Mouse (Mus musculus): Measurements from ENCODE around the gene Fgfr2.
"Not testable (repeated sequence)": the region's sequence is repeated elsewhere in the genome, so short reads cannot be mapped to it uniquely, and the experiment has no call there.

Gene Fgfr2

GRCm38 (mm10) chr7:130695669-130696338 is 2427.3 kb downstream of the Fgfr2 start:
- no peak for DNase-seq

- DNase-seq: peak; percentile 73
Observed at GRCm38 (mm10) chr7:130693800-130694193, 2429.4 kb downstream of the Fgfr2 start.

DNA sequence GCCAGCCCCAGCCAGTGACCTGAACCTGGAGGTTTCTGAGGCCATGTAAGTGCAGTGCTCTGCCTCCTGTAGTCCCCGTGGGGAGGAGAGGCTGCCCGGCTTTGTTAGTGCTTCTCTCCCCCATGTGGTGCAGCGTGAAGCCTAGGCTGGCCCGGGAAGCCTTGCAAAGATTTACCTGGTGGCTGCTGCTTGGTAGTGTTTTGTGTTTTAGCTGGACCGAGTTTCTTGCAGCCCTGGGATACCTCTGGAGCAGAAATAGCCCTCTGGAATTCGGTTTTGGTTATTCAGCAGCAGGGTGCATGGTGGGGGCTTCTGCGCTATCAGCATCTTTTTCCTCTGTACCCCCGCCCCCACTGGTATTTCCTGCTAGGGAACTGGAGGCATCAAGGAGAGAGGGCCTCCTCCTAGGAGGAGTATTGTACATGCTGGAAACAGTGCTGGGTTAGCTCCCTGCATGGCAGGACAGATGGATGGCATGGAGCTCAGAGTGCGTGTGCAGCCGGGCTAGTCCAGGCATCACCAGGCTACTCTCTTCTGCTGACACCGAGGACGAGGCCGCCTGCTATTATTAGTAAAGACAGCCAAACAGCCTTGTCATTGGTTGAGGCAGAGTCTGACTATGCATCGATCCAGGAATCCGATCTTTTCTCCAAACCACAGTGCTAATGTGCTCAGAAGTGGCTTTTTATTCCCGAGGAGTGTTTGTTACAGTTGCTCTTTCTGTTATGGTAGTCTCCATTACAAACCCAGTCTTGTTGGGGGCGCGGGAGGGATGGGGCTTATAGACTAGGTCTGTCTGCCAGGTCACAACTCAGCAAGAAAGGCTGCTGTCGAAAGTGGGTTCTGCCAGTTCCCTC is 2430.0 kb downstream of the Fgfr2 start:
- peak; percentile 83 for DNase-seq

DNA sequence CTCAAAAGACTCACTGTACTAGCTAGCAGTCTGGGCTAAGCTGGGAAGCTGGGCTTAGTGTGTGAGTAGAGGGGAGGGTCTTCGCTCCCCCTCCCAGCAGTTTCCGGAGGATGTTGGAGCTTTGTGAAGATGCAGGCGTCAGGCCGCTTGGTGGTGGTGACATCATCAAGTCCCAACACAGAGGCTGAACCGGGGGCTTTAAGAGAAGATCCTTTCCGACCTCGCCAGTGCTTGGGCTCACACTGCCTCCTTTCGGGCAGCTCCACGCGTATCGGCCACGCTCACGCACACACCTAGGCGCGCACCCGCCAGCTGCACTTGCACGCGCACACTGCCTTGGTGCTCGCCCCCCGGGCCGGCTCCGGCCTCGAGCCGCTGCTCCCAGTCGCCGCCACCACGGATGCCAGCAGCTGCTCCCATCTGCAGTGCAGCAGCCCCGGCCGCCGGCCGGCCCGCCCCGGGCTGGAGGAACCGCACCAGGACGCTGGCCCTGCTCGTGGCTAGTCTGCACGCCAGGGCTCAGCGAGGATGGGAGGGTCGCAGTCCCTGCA is 2430.7 kb downstream of the Fgfr2 start:
- DNase-seq: peak; percentile 83

GRCm38 (mm10) chr7:130691931-130692330 is 2431.2 kb downstream of the Fgfr2 start:
- DNase-seq: no peak

GRCm38 (mm10) chr7:130690869-130691268 is 2432.3 kb downstream of the Fgfr2 start:
- no peak for DNase-seq

DNA sequence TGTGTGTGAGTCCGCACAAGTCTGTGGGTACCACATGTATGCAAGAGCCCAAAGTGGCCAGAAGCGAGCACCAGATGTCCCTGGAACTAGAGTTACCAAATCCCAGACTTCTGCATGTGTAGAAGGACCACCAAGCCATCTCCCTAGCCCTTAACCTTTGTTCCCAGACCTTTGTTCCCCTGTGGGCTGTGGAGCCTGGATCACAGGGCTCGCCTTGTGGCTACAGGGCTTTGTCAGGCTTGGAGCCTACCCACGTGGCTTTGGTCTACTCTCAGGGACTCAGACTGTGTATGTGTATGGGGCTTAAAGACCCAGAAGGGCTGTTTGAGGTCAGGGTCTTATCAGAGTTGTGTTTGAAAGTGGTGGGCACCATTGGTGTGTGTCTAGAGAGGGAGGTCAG is 2434.5 kb downstream of the Fgfr2 start:
- DNase-seq: no peak

DNA sequence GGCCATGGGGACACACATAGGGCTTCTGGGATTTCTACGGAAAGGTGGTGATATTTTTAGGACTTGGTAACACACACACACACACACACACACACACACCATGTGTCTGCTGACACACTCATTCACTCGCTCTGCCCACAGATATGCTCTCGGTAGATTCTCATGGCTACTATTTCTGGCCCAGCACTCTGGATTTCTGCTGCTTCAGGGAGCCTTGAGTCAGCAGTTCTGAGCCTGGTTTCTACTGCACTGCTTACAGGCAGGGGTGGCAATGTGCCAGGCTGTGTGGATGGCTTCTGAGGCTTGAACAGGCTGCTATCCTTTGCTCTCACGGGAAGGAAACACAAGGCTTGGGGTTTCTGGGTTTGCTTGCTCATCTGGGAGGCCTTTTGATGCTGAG is 2441.4 kb downstream of the Fgfr2 start:
- DNase-seq: peak; percentile 81

DNA sequence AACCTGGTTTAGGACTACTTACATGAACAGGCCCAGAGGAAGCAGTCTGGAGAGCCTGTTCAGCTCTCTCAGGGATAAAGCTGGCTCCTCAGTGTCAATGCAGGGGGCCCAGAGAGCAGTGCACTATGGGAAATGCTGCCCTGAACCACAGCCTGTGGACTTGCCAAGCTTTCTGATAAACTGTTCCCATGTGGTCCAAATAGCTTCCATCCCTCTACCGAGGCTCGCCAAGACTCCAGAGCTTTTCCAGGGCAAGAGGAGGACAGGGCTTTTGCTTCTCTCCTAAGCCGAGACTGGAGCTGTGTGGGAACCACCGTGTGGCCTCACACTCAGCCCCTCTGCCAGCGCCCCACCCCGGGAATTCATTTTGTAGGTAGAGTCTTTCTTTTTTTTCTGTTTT is 2444.7 kb downstream of the Fgfr2 start:
- no peak for DNase-seq

DNA sequence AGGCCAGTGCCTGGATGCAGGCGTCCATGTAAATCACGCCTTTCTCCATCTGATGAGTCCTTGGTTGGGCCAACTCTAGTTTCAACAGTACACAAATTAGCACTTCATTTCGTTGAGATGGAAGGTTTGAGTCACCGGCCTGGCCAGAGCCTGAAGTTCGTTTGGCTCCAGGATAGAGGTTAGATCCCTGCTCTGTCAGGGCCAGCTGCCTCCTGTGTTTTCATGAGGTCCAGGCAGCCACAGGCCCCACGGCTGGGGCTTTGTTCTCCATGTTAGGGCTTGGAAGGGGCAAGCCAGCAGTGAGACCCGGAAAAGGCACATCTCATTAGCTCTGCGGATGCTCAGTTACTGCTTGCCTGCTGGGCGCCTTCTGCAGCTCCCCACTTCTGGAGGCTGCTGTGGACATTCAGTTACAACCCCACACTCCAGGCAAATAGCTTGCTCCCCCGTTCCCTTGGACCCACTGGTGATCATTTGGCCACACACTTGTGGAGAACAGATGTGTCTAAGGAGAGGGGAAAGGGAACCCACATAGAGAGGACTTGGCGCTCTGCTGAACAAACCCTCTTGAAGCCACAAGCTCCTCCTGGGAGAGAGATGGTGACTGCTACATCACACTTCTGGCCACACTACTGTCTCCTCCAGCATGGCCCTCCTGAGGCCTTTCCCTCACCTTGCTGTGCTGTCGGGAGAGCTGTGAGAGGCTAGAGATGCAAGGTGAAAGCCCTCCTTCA is 2445.4 kb downstream of the Fgfr2 start:
- DNase-seq: no peak

GRCm38 (mm10) chr7:130676885-130677540 is 2446.1 kb downstream of the Fgfr2 start:
- no peak for DNase-seq

GRCm38 (mm10) chr7:130674526-130674925 is 2448.6 kb downstream of the Fgfr2 start:
- DNase-seq: no peak

DNA sequence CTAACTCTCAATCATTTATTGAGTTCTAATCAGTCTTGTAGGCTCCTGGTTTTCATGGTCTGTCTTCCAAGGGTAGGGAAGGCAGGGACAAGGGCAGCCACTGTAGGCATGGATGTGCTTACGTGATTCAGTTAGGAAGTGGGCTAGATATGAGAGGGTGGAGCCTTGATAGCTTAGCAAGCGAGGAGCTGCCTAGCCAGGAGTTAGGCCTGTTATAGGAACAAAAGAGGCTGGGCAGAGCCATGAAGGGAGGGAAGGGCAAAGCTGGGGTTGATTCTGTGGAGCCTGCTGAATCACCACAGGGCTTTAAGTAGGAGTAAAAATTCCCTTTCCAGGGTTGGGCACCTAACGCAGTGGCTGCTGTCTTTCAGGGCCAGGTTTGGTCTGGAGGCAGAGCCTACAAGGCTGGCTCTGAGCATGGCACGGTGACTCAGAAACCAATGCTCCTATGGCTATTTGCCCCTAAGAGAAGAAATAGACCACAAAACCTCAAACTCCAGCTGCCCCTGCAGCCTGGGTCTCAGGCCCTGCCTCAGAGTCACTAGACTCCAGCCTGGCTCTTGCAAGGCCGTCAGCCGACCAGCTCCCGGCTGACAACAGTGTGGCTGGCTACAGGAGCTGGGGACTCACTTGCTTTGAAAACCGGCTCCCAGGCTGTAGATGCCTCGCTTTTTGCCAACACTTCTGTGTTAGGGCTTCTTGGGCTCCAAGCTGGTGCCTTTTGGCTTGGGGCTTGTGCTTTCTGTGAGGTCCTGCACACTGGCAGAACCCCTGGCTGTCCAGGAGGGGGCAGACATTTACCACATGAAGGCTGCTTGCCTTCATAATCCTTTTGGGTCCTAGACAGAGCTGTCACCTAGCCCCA is 2449.7 kb downstream of the Fgfr2 start:
- DNase-seq: peak; percentile 74

DNA sequence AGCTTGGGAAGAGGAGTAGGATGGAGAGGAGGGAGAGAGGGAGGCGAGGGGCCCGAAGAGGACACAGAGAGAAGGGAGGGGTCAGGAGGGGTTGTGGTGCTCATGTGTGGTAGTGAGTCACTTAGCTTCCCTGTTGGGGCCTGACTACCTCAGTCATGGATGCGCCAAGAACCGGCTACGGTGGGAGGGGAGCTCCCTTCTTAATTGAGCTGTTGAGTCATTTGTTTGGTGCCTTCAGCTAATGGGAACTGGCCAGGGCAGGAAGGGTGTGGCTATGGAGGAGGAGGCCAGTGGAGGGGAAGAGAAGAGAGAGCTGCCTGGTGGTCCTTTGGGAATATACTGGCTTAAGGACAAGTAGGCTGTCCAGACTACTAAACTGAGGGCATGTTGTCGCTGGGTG is 2451.8 kb downstream of the Fgfr2 start:
- no peak for DNase-seq

GRCm38 (mm10) chr7:130670358-130670757 is 2452.8 kb downstream of the Fgfr2 start:
- DNase-seq: no peak

DNA sequence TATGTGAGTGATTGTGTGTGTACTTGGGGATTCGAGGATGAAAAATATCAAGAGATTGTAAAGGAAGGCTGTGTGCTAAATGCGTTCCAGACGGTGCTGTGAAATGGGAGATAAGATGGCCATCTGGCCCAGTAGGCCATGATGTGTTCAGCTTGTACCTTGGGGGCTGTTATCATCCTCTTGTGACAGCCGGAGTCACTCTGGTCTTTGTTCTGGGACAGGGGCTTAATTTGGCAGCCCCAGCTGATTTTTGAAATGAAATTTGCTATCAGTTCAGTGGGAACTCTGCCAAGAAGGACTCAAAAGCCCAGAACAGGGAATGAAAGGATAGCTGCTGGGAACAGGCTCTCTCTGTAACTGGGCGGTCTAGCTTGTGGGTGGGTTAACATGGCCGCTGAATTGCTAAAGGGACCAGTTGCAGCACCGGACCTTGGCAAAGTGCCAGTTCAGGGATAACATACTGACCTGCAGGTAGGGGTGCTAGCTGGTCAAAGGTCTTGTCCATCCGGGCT is 2453.7 kb downstream of the Fgfr2 start:
- DNase-seq: peak; percentile 43

DNA sequence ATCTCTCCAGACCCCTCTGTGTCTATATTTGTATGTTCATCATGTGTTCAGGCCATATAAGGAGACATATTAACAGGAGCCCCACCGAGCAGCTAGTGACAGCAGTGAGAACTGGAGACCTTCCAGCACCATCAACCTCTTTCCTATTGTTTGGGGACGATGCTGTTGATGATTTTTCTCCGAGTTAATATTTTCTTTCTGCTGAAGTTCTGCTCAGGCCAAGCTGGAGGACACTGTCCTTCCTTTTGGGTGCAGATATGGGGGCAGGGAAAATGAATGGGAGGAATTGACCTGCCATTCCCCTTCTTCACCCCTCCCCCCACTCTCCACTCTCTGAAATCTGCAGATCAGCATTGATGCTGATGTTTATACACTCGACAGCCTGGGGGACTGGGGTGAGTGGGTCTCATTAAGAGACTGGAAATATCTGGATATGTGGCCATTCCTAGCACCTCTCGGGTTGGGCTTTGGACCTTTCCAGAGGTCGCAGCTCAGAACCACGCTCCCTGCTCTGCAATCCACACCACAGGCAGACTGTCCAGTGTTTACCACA is 2454.3 kb downstream of the Fgfr2 start:
- DNase-seq: no peak

DNA sequence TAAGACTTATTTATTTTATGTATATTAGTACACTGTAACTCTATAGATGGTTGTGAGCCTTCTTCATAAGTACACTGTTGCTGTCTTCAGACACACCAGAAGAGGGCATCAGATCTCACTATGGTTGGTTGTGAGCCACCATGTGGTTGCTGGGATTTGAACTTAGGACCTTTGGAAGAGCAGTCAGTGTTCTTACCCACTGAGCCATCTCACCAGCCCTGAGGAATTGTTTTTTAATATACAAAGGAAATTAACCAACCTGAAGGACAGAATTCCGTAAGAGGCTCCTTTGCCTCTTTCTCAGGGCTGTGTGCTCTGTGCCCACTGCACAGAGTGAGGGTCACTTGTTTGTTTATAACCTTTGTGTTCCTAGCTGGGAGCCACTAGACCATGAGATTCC is 2455.1 kb downstream of the Fgfr2 start:
- not testable (repeated sequence) for DNase-seq

DNA sequence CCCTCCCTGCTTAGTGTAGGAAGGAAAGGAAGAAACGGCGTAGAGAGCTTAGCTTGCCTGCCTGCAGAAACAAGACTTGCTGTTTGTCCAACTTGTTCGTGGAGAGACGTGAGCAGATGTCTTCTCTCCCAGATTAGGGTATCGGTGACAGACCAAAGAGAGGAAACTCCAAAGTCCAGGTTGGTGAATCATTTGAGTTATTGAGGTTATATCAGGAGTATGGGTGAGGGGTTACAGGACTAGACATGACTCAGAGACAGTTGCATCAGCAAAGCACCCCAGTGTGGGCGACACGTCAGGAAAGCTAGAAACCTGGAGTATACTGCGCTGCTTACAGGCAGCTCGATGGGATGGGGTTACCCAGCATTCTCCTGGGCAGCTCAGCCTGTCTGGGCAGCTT is 2457.8 kb downstream of the Fgfr2 start:
- no peak for DNase-seq

DNA sequence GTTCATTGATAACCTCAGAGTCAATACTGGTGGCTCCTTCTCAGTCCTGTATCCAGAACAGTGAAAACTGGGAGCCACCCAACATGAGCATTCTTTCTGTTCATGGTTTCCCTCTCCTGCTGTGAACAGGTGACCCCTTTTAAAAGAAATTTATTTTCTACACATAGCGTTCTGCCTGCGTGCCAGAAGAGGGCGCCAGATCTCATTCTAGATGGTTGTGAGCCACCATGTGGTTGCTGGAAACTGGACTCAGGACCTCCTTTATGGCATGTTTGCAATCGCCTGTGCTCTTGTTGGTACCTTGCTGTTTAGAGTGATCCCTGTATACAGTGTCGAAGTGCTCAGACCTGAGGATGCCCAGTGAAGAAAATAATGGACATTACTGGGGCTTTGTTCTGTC is 2458.5 kb downstream of the Fgfr2 start:
- no peak for DNase-seq

GRCm38 (mm10) chr7:130664037-130664436 is 2459.1 kb downstream of the Fgfr2 start:
- no peak for DNase-seq

Measured in cerebellum, adult 9-10 months (tissue).